Mouse (Mus musculus) adrenal gland, adult 8-10 months (tissue): ENCODE data around the gene Phc3. TPM values are rescaled to one million over a fixed set of nuclear protein-coding genes. Genes with fewer than 3 reads are reported as not detected.
A peak's percentile ranks its signal among the peaks of the same experiment; 100 is the strongest.

Source experiments
- DNase-seq: peaks from one replicate; pipeline ENCODE4 v3.0.0; 2022
- total RNA-seq, 4 experiments: library from RNA; stranded (reverse); gene quantifications; 2 replicates each; pipeline ENCODE4 v1.2.4; 2022

Phc3 gene
- 10 to 100 TPM; 33.5 to 60.0 (median 42.9) TPM for total RNA-seq

DNA sequence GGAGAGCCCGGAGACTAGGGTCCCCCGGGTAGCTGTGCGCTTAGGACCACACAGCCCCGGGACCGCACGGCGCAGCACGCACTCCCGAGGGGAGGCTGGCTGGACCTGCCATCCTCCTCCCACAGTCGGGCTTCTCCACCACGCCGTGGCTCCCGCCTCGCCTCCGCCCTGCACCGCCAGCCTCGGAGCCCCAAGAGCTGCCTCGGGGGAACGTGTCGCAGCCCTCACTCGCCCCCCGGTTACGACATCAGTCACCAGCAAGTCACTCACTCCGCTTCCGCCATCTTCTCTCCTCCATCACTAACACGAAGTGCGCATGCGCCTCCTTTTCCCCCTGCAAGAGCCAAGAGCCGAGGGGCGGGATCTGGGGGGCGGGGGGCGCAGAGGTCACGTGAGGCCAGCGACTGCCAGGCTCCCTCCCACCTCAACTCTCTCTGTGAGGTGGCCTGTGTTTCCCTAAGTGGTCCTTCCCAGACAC is at the start of gene Phc3:
Phc3 (minus strand) TSS at position 312 of the 478 bp plus-strand sequence.
- DNase-seq = peak; percentile 90

DNA sequence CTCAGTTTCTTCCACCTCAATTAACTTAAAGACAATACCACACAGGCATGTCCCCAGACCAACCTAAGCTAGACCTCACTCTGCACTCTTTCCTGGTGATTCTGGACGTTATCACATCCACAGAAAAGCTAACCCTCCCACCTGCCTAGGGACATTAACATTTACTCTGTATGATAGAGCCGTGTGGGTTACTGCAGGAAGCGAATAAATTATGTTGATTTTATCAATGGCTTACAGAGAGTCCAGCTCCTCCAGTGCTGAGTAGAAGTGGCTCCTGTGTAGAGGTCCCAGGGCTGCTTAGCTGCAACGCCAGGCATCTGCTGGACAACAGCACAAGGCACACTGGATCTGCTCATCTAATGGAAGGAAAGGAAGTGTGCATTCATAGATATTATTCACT is 48.4 kb upstream of the Phc3 start:
- DNase-seq = no peak

DNA sequence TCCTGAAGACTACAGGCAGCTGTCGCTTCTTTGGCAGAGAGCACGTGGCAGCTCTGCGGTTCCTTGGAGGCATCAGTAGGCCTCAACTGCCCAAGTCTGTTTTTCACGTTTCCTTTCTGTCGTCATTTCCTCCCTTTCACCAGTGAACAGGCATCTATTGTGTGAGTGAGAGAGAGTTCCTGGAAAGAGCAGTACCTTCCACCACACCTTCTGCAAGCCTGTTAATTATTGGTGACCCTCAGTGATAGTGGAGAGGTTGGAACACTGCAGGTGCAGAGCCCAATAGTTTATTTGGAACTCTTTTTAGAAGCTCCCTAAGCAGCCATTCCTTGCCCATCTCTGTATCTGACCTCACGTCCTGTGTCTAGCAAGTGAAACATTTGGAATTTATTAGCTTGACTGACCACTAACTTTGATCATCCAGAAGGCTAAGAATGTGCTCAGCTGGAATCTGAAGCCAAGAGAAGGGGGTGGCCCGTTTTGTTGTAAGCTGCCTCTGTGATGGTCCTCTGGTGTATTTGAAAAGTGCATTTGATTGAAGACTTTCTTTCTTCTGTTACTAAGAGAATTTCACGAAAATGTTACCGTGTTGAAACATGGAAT is 47.5 kb upstream of the Phc3 start:
- DNase-seq = no peak

DNA sequence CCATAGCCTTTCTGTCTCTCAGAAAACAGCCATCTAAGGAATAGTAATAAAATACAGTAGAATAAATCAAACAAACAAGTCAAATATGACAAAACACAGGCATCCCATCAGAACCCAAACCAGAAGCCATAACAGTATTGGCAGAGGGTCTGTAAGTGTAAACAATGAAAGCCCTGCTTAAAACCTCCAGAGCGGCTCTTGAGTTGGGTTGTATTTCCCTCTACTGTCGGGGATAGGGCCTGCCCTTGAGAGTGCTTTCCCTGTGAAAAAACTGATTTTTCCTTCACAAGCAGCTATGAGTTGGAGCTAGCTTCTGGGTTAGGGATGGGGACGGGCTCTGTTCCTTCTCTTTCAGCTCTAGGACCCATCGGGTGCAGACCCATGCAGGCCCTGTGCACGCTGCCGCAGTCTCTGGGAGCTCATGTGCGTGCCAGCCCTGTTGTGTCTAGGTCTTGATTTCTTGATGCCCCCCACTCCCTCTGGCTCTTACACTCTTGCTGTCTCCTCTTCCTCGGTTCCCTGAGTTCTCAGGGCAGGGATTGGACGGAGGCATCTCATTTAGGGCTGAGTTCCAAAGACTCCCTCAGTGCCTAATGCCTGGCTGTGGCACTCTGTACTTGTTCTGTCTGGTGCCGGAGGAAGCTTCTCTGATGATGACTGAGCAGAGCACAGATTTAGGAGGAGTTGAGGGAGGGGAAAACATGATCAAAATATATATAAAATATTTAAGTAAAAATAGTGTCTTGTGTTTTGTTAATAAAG is 46.6 kb upstream of the Phc3 start:
- no peak for DNase-seq

DNA sequence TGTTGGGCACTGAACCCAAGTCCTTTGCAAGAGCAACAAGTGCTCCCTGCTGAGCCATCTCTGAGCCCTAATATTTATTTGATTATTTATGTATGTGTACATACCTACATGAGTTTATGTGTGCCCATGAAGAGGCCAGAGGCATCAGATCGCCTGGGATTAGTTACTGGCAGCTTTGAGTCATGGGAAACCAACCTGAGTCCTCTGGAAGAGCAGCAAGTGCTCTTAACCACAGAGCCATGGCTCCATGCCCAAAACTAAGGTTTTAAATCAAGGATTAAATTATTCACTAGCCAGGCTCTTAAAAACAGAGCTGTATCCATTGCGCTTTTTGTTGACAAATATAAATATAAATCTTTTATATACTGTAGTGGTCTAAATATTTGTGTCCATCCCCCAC is 45.2 kb upstream of the Phc3 start:
- no peak for DNase-seq

DNA sequence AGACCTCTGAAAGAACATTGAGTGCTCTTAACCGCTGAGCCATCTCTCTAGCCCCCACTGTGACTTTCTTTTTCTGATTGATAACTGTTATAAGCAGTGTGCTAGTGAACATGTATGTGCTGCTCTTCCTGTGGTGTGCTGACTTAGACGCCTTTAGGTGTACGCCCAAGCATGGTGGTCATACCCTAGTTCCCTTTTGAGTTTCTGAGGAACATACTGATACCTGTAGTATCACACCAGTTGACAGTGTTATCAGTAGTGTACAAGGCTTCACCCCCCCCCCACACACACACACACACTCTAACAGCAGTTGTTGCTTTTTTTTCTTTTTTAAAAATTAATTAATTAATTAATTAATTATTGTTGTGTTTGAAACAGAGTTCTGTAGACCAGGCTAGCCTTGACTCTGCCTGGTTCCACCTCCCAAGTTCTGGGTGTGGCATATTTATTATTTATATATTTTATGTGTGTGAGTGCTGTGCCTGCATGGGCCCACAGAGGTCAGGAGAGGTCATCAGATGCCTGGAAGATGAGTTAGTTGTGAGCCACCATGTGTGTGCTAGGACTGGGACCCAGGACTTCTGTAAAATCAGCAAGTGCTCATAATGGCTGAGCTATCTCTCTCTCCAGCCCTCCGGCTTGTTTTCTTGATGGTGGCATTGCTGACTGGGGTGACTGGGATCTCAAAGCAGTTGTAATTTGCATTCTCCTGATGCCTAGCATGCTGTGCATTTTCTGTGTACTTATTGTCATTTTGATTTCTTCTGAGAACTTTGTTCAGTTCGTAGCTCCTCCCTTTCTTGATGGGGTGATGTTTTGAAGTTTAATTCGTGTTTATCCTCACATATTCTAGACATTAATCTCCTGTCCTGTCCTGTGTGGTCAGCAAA is 35.4 kb upstream of the Phc3 start:
- DNase-seq = no peak

DNA sequence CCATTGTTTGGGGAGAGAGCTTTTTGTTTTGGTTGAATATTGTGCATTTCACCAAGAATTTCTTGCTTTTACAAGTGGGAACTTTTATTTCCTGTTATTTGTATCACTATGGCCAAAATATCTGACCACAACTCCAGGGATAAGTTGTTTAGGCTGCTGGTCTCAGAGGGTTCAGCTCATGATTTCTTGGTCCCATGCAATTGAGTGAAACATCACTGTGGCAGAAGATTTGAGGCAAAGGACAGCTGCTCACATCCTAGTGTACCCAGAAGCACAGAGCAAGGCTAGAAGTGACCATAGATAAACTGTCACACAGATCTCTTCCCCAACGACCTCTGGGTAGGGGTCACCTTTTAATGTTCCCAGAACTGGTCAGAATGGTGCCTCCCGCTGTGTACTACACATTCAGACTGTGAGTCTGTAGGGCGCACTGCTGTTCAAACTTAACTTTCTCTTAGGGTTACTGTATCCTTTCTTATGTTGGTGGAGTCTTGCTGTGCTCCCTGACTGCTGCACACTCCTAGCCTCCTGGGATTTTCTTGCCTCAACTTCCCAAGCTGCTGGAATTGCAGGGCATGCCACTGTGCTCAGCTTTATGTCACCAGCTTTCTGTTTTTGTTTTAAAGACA is 31.9 kb upstream of the Phc3 start:
- DNase-seq = no peak

DNA sequence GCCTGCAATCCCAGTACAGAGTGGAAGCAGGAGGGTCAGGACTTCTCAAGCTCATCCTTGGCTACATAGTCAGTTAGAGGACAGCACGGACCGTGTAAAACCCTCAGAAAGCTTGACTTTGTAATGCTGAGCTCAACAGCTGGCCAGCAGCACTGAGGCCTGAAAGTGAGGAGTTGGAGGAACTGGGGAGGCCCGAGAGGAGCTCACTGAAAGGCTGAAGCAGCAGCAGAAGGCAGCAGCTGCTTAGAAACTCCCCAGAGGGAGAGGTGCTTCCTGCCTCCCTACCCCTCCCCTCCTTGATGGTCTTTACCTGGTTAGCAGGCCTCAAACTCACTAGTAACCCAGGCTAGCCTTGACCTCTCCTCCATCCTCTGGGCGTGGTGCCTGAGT is 30.8 kb upstream of the Phc3 start:
- DNase-seq = no peak

DNA sequence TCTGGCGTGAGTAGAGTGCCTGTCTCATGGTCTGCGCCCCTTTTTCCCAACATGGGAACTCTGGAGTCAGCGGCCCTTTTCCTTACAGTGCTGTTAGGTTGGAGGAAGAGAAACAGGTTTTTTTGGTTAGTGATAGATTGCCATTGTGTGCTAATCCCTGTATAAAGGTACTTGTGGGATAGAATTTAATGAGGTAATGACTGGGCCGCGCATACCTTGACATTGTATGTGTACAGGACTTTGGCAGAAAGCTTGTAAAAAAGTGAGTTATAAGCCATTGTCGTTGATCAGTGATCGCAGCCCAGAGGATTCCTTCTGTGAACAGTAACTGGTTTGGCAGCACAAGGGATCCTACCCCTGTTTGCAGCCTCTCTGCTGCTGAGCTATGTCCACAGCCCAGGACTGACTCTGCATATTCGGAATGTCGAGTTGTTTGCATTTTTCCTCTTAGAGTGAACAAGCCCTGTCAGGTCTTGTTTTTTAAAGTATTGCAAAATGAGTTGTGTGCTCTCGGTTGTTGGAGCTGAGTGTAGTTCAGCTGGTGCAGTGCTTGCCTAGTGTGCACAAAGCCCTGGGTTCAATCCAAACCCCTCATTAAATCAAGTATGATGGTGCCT is 30.3 kb upstream of the Phc3 start:
- DNase-seq = no peak

DNA sequence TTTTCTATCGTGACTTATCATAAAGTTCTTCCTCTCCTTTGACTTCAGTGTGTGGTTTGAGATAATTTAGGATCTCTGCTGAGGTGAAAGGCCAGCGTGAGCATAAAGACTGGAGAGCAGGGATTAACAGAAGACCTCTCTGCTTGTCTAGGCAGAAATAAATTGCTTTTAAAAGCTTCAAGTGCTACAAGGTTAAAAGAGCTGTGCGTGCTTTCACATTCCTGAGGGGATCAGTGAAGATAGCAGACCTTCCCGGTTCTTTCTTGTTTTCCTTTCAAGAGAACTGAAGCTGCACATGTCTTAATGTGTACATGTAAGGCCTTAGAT is 27.4 kb upstream of the Phc3 start:
- DNase-seq = no peak

DNA sequence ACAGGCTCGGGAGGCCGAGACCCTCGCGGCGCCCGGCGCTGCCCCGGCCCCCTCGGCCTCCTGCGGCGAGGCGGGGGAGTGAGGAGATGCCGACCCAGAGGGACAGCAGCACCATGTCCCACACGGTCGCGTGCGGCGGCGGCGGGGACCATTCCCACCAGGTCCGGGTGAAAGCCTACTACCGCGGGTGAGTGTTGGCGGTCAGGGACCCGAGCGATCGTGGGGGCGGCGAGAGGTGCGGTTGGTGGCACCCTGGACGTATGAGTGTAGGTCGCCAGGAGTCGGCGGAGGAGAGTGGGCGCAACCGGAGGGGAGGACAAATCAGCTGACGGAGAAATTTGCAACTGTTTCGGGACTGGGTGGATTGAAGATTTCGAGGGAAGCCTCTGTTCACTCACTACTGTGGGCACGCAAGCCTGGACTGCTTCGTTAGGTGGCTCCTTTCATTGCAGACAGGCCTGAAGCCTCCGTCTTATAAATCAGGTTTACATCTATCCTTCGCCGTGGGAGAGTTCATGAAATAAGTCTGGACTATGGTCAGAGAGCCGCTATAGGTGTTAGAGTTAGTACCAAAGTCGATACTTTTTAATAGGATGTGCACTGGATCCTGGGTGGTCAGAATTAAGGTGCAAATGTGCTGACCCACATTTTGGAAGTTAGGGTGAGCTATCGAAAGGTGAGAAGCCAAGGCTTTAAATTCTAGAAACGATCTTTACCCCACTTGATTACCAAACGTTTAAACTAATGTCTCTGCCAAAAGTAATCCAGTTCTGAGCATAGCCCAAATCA is 26.9 kb upstream of the Phc3 start:
- peak; percentile 42 for DNase-seq

DNA sequence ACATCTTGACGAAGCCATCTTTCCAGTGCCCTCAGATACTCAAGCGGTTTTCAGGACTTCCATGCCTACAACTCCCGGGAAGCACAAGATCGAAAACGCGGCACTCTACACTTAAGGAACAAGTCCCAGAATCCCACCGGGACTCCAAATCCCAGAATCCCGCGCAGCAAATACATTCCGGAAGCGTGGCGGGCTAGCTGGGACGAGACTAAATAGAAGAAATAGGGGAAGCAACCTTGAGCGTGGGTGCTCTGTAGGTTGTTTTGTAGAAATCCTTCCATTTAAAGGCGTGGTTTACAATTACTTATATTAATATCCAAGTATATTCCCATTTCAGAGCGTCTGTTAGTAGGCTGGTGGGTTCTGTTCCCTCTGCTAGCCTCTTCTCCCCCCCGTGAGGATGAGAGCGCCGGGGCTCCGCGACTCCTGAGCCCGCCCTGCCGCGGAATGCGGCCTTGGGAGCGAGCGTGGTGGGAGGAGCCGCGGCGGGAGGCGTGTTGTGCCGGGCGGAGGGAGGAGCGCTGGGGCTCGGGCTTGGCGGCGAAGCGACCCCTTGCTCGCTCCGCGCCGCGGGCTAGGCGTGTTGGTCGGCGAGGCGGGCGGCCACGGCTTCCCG is 26.2 kb upstream of the Phc3 start, which contains the start of gene Prkci:
Prkci (plus strand) TSS at position 465 of the 616 bp plus-strand sequence.
- DNase-seq = peak; percentile 89

DNA sequence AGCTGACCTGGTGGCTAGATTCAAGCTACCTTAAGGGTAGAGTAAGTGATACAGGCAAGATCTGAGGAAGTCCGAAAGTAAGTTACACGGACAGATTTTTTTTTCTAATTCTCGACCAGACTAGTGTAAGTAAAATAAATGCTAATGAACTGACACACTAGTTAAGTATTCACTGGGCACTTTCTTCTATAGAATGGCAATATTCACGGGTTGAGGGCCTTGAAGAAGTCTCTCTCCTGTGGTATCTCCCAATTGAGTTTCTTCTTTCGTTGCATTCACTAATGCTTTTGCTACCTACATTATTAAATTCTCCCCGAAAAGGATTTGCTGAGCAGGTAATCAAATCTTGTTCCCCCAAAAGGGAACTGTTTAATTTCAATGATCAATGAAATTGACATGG is 25.6 kb upstream of the Phc3 start:
- no peak for DNase-seq

DNA sequence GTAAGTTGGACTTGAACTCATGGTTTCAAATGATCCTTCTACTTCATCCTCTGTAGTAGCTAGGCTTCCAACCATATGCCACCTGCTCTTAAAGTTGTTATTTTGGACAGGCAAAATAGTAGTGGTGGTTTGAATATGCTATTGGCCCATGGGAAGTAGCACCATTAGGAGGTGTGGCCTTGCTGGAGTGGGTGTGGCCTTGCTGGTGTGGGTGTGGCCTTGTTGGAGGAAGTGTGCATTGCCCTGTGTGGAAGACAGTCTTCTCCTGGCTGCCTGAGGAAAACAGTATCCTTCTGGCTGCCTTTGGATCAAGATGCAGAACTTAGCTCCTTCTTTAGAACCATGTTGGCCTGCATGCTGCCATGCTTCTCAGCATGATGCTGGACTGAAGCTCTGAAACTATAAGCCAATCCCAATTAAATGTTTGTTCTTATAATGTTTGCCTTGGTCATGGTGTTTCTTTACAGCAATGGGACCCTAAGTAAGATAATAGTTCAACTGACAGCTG is 23.9 kb upstream of the Phc3 start:
- DNase-seq = no peak

DNA sequence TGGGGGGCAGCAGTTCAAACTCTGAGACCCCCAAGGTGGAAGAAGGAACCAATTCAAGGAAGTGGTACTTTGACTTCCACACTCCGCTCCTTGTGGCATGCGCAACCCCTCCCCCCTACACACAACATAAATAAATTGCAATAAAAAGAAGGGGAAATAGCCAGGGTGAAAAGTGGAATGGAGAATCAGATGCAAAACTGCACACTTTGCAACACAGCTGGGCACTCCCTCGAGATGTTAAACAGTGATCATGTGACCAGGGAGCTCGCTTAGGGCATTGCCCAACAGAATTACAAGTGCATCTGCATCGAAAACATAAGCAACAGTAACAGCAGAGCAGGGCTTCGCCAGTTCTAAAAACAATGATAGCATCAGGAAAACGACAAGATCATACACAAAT is 22.9 kb upstream of the Phc3 start:
- no peak for DNase-seq

DNA sequence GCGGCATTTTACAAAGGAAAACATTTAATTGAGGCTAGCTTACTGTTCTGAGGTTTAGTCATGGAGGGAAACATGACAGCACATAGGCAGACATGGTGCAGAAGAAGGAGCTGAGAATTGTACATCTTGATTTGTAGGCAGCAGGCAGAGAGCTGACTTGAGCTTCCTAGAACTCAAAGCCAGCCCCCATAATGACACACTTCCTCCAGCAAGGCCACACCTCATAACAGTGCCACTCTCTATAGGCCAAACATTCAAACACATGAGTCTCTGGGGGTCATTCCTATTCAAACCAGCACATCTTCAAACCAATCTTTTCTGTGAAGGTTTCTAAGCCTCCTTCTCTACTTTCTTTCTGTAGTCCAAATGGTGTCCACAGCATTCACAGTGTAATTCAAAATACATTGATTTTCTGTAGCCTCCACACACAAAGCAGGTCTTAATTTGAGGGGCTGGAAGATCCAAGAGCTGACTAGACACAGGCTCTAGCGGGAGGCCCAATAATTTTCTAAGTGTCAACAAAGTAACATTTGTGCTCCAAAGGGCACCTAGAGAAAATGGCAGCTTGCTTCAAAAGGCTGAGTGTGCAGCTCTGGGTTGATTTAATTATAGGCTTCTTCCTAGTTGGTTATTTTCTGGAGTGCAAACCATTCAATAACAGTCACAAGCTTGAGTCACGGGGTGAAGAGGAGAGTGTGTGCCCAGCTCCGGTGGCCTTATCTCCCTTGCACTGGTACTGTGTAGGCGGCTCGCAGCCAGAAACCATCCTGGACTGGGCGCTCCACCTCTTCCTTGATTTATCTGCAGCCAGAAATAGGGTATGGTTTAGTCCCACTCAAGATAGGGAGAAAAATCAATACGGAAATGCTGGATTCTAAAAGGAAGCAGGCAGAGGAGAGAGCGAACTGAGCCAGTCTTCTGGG is 18.4 kb upstream of the Phc3 start:
- no peak for DNase-seq

DNA sequence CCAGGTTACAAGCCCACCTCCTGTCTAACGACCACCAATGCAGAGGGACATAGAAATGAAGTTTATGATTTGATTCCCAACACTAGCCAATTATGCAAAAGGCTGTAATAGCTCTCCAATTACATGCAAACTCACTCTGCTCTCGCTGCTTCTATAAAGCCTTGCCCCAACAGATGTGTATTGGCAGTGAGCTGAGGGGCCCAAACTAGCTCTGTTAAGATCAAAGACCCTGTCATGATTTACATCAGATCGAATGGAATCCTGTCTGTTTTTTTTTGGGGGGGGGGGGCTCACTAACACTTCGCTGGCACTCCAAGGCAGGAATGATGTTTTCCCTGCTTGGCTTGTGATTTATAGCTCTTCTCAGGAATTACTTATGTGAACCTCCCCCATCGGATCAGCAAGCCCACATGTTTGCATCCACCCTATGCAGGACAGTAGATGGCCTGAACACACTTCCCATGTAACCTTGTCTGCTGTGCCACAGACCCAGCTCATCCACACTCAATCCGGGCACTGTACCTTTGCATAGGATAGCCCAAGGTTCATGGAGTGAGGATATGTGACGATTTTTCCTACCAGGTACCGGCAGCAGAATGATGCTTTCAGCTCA is 13.8 kb upstream of the Phc3 start:
- no peak for DNase-seq

DNA sequence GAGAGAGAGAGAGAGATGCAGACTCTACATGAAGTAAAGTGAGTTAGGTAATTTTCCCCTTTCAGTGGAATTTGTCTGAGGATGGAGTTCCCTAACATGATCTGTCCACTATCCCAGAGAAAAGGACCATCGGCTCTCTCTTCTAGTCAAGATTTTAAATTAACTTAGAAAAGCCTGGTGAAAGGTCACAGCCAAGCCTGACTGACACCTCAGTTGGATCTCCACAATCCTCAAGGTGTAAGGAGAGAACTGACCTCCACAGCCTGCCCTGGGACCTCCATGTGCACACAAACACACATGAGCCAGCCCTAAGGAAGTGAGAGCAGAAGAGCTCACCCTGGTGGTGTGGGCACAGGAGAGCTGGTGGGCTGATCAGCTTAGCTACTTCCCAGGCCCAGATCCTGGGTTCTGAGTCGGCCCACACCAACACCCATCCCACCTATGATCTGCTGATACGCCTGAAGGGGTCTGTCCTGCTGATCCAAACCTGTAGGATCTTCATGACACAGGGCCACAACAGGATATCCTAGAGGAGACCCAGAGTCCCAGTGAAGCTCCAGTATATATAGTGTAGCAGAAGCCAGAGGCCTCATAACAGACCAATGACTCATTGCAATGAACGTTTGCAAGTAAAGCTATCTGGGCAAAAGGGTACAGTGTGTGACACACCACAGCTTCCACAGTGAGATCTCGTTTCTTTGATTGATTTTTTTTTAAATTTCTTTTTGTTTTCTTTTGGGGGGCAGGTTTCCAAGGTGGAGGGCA is 12.6 kb upstream of the Phc3 start:
- DNase-seq = no peak
